Mouse (Mus musculus) forebrain, embryonic 11.5 days (tissue): ENCODE results near the gene Sqstm1. TPM values are rescaled to one million over a fixed set of nuclear protein-coding genes. Genes with fewer than 3 reads are reported as not detected.

Experiments
- ATAC-seq: fragments of 200-750 bp; cut with Nextera tagmentation; replicated peaks from 2 replicates; pipeline ENCODE4 v1.8.0; 2017; ENCODE audit warnings: moderate TSS enrichment; ENCODE audit not compliant: low FRiP score
- DNase-seq: peaks from one replicate; pipeline ENCODE4 v3.0.0-alpha.2; 2017; ENCODE audit warnings: low spot score
- H3K27ac ChIP-seq: fragments of 300-500 bp; sonication (generic); 2 replicates; pipeline ENCODE4 v1.5.1; 2014; ENCODE audit warnings: low read depth, low read length
- H3K27me3 ChIP-seq: fragments of 300-500 bp; sonication (generic); 2 replicates; pipeline ENCODE4 v1.6.1; 2014; ENCODE audit warnings: mild to moderate bottlenecking, low read length, mixed read lengths; ENCODE audit not compliant: control insufficient read depth, insufficient read depth
- H3K36me3 ChIP-seq: fragments of 300-500 bp; sonication (generic); 2 replicates; pipeline ENCODE4 v1.6.1; 2014; ENCODE audit warnings: mild to moderate bottlenecking, low read length, moderate library complexity, mixed read lengths; ENCODE audit not compliant: control insufficient read depth, insufficient read depth
- H3K4me1 ChIP-seq: fragments of 300-500 bp; sonication (generic); replicated peaks from 2 replicates; pipeline ENCODE4 v1.6.1; 2014; ENCODE audit warnings: low read length, mixed read lengths; ENCODE audit not compliant: control insufficient read depth, insufficient read depth
- H3K4me2 ChIP-seq: fragments of 300-500 bp; sonication (generic); 2 replicates; pipeline ENCODE4 v1.6.1; 2014; ENCODE audit warnings: low read depth, mild to moderate bottlenecking, low read length, moderate library complexity, mixed read lengths; ENCODE audit not compliant: severe bottlenecking
- H3K4me3 ChIP-seq: fragments of 300-500 bp; sonication (generic); 2 replicates; pipeline ENCODE4 v1.5.1; 2014; ENCODE audit warnings: low read depth, low read length
- H3K9ac ChIP-seq: fragments of 300-500 bp; sonication (generic); 2 replicates; pipeline ENCODE4 v1.6.1; 2014; ENCODE audit warnings: low read length
- H3K9me3 ChIP-seq: fragments of 300-500 bp; sonication (generic); 2 replicates; pipeline ENCODE4 v1.6.1; 2016; ENCODE audit warnings: low read length, mixed read lengths; ENCODE audit not compliant: control insufficient read depth
- WGBS: fragments of 180-500 bp; shearing (Covaris S2); extraction: QIAGEN DNeasy Blood & Tissue Kit; methylation state at CpG from one replicate; pipeline ENCODE4 v1.1.7; 2014; 5-methylcytosine and 5-hydroxymethylcytosine counted together
- polyA plus RNA-seq: library from polyadenylated mRNA; unstranded; fragments of >200 nt; fragmentation: Nextera tagmentation; extraction: Ambion mirVana; gene quantifications from 2 replicates; pipeline ENCODE4 v1.2.1, GENCODE M21; 2014

Gene Sqstm1
- polyA plus RNA-seq, 1 experiment from 2014 or later = 148 TPM

- Histone ChIP-seq H3K4me1 (peaks cover 5% of the 10 kb centered on the region; the same call in 1 of the 2 replicates), H3K9me3 (no peaks in the 10 kb centered on the region), H3K27me3 (peaks cover 21% of the 10 kb centered on the region), H3K36me3 (peaks cover 5% of the 10 kb centered on the region; the same call in 1 of the 2 replicates), H3K4me3 (no peak overlapping the region), H3K9ac (no peak overlapping the region), H3K4me2 (no peak overlapping the region), H3K27ac (no peak overlapping the region)
- WGBS = 95% methylated on average over 25 of the region's 25 CpGs
- no peak for DNase-seq
- ATAC-seq = no peak
Observed at GRCm38 (mm10) chr11:50234606-50235005, 24.0 kb upstream of the Sqstm1 start.

- Histone ChIP-seq H3K4me2 (no peak overlapping the region), H3K9ac (no peak overlapping the region), H3K27ac (no peak overlapping the region), H3K36me3 (peaks cover 5% of the 10 kb centered on the region; the same call in 1 of the 2 replicates), H3K4me1 (peaks cover 8% of the 10 kb centered on the region), H3K27me3 (peaks cover 19% of the 10 kb centered on the region), H3K9me3 (no peaks in the 10 kb centered on the region), H3K4me3 (no peak overlapping the region)
- DNase-seq (peak; percentile 54), ATAC-seq (no peak)
- WGBS = 86% methylated on average over 11 of the region's 11 CpGs
Observed at GRCm38 (mm10) chr11:50233993-50234392, 23.4 kb upstream of the Sqstm1 start.

- WGBS = 95% methylated on average over 13 of the region's 13 CpGs
- no peak overlapping the region for H3K27ac ChIP-seq
- no peak for ATAC-seq
Observed at GRCm38 (mm10) chr11:50233022-50233421, 22.4 kb upstream of the Sqstm1 start.

DNA sequence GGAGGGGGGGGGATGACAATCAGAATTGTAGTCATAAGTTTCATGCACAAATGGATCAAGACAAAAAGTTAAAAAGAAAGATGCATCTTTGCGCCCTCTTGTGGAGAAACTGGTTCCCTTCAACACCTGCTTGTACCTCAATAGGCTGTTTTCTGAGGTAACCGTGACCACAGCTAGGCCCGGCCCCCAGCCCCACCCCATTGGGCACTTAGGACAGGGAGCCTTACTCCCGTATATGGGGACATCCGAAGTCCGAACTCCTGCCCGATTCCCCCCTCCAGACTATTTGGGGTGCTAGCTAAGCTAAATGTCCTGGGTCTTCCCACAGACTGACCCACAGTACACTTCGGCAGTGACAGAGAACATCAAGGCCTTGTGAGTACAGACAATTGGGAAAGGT lies 20.8 kb upstream of the Sqstm1 start:
- Histone ChIP-seq H3K4me1 (peaks cover 11% of the 10 kb centered on the region), H3K9me3 (no peaks in the 10 kb centered on the region), H3K4me2 (peak overlapping the region; percentile 44; the same call in 1 of the 2 replicates), H3K27me3 (peaks cover 2% of the 10 kb centered on the region; the same call in 1 of the 2 replicates), H3K36me3 (peaks cover 5% of the 10 kb centered on the region; the same call in 1 of the 2 replicates), H3K4me3 (no peak overlapping the region; the same call in 1 of the 2 replicates), H3K27ac (no peak overlapping the region), H3K9ac (no peak overlapping the region)
- peak; percentile 70 for DNase-seq
- ATAC-seq = no peak
- WGBS = 20% methylated on average over 8 of the region's 8 CpGs

More at GRCm38 (mm10) chr11:50233022-50233421, 22.4 kb upstream of the Sqstm1 start:
- no peak overlapping the region for H3K9ac ChIP-seq
- H3K4me1 ChIP-seq = peaks cover 13% of the 10 kb centered on the region
- peak; percentile 44 for DNase-seq
- H3K4me2 ChIP-seq = no peak overlapping the region
- no peaks in the 10 kb centered on the region for H3K9me3 ChIP-seq
- peaks cover 5% of the 10 kb centered on the region; the same call in 1 of the 2 replicates for H3K36me3 ChIP-seq
- peaks cover 14% of the 10 kb centered on the region for H3K27me3 ChIP-seq
- no peak overlapping the region for H3K4me3 ChIP-seq

DNA sequence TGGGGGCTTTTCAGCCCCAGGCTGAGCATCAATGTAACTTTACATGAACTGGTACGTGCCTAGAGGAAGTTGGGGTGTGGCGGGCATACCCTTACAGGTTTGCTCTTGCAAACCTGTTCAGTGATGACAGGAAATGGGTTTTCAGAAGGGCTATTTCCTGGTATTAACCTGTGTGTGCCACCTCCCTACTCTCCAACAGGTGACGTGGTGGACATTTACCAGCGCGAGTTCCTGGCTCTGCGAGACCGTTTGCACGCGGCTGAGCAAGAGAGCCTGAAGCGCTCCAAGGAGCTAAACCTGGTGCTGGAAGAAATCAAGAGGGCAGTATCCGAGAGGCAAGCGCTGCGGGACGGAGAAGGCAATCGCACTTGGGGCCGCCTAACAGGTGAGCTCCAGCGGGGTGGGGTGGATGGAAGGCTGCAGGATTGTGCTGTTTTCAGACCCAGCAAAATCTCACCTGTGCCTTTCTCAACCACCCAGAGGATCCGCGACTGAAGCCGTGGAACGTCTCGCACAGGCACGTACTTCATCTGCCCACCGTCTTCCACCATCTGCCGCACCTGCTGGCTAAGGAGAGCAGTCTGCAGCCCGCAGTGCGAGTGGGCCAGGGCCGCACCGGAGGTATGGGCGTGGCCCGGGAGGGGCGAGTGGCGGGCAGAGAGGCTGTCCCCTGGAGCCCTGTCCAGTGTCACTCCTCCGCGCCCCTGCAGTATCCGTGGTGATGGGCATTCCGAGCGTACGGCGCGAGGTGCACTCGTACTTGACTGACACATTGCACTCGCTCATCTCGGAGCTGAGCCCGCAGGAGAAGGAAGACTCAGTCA lies 20.1 kb upstream of the Sqstm1 start:
- peaks cover 16% of the 10 kb centered on the region for H3K4me1 ChIP-seq
- DNase-seq = no peak
- peak overlapping the region; percentile 44 for H3K4me2 ChIP-seq
- H3K27ac ChIP-seq = no peak overlapping the region
- 20% methylated on average over 45 of the region's 45 CpGs for WGBS
- H3K27me3 ChIP-seq = peaks cover 2% of the 10 kb centered on the region; the same call in 1 of the 2 replicates
- ATAC-seq = 0 out of 2 replicates have a peak, but pooled peaks have one; percentile 25
- H3K36me3 ChIP-seq = peaks cover 5% of the 10 kb centered on the region; the same call in 1 of the 2 replicates
- no peaks in the 10 kb centered on the region for H3K9me3 ChIP-seq
- H3K4me3 ChIP-seq = peak overlapping the region; percentile 16; the same call in 1 of the 2 replicates
- H3K9ac ChIP-seq = no peak overlapping the region

DNA sequence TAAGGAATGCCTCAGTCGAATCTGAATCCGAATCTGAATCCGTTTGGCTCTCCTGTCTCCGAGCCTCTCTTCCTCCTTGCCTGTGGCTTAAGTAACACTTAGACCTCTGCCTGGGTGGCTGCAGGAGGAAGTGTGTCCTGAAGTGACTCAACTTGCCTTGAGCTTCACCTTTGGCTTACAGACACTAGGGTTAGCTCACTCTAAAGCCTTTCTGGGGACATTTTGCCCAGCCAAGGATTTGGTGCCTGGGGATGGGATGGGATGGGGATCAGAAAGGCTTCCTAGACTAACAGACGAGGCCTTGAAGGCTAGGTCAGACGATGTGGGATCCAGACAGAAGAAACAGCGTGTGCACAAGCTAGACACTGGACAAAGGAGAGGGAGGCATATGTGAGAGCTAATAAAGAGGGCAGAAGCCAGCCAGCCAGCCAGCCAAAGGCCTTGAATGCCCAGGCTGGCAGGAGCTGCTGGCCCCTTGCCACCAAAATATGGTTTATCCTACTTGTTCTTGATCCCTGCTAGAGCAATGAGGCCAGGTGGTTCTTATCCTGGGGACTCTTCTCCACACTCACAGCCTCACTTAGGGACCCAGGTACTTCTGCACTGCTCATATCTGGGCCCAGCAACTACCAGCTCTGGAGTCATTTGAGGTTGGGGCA lies 18.8 kb upstream of the Sqstm1 start:
- Histone ChIP-seq H3K9me3 (no peaks in the 10 kb centered on the region), H3K4me3 (no peak overlapping the region), H3K9ac (no peak overlapping the region), H3K27me3 (peaks cover 2% of the 10 kb centered on the region; the same call in 1 of the 2 replicates), H3K36me3 (peaks cover 2% of the 10 kb centered on the region; the same call in 1 of the 2 replicates), H3K27ac (no peak overlapping the region), H3K4me1 (peaks cover 16% of the 10 kb centered on the region), H3K4me2 (no peak overlapping the region)
- WGBS = 47% methylated on average over 7 of the region's 7 CpGs
- no peak for ATAC-seq
- no peak for DNase-seq

DNA sequence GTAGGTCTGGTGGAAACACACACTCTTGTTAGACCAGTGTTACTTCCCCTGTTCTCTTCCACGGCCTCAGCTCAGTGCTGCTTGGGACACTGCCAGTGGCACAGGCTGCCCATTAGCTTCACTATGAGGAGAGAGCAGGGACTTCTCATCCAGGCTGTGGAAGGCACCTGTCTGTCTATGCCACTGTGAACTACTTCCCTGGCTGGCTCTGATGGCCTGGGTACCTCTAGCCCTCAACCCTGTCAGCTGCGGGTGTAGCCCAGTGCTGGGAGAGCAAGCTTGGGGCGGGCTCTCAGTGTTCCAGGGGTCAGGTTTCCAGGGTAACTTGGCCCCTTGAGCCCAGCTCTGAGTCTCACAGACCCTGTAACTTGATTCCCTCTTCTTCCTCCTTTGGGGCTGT lies 18.1 kb upstream of the Sqstm1 start:
- Histone ChIP-seq H3K4me1 (peaks cover 21% of the 10 kb centered on the region), H3K36me3 (peaks cover 2% of the 10 kb centered on the region; the same call in 1 of the 2 replicates), H3K9me3 (no peaks in the 10 kb centered on the region), H3K27ac (no peak overlapping the region), H3K9ac (no peak overlapping the region), H3K4me3 (no peak overlapping the region), H3K4me2 (no peak overlapping the region), H3K27me3 (peaks cover 4% of the 10 kb centered on the region; the same call in 1 of the 2 replicates)
- ATAC-seq (no peak), DNase-seq (no peak)
- 26% methylated on average over 3 of the region's 3 CpGs for WGBS

GRCm38 (mm10) chr11:50227736-50228135 lies 17.1 kb upstream of the Sqstm1 start:
- 93% methylated on average over 4 of the region's 4 CpGs for WGBS
- Histone ChIP-seq H3K36me3 (peaks cover under 1% of the 10 kb centered on the region; the same call in 1 of the 2 replicates), H3K4me2 (no peak overlapping the region), H3K9me3 (no peaks in the 10 kb centered on the region), H3K27ac (no peak overlapping the region), H3K27me3 (peaks cover 4% of the 10 kb centered on the region; the same call in 1 of the 2 replicates), H3K4me1 (peaks cover 22% of the 10 kb centered on the region), H3K9ac (no peak overlapping the region), H3K4me3 (no peak overlapping the region)
- DNase-seq = no peak
- ATAC-seq = no peak
